Mouse (Mus musculus): Measurements from ENCODE around the gene Ugt1a7c.
"Not testable (repeated sequence)": the region's sequence is repeated elsewhere in the genome, so short reads cannot be mapped to it uniquely, and the experiment has no call there.

- TF ChIP-seq CTCF (IDR thresholded peaks at IDR 0.05; ENCODE audit: low read depth); EP300 (optimal IDR thresholded peaks at IDR 0.05): not testable (repeated sequence)
Measured at GRCm38 (mm10) chr1:88103019-88103418, 8.2 kb downstream of the Ugt1a7c start, which contains the start of gene Ugt1a6b.

Data from stomach, postnatal 0 days (tissue).